Comparison of ENCODE assay signal across 9 mouse cellular contexts in genomic region chr11:101733596-101733995, GRCm38 (mm10). TPM values are rescaled to one million over a fixed set of nuclear protein-coding genes. Genes with fewer than 3 reads are reported as not detected.
A peak's percentile ranks its signal among the peaks of the same experiment; 100 is the strongest.
DNase-seq lines count a peak whose midpoint lies in the region; ATAC-seq and TF ChIP-seq lines count a peak whose summit lies in the region.
"Had no signal": no experiment of that assay in that cellular context is flagged by ENCODE, and none has a peak within 500 bp of the region (broad histone marks: within the 10 kb centered on the region; RNA-seq: fewer than 3 reads in every experiment).

No protein-coding gene starts in this region.

- H3K4me3 ChIP-seq in layer of hippocampus, adult 2 months, result peak overlapping the region; percentile 88
- peak overlapping the region; percentile 82 for H3K4me3 ChIP-seq in brown adipose tissue, adult 24 weeks (ENCODE audit: insufficient read depth, low read depth, low read length)
- peak overlapping the region; percentile 50 for H3K4me3 ChIP-seq in hindbrain, embryonic 16.5 days (ENCODE audit: low read length)
- H3K4me3 ChIP-seq in myocyte, result peak overlapping the region; percentile 74
- H3K4me3 ChIP-seq in thymus, adult 2 months (ENCODE audit: control insufficient read depth, insufficient read depth, low read length), result no peak overlapping the region

- TF ChIP-seq CTCF in layer of hippocampus, adult 2 months (conservative IDR thresholded peaks at IDR 0.05), result no peak
- TF ChIP-seq CTCF in thymus, adult 2 months (IDR thresholded peaks at IDR 0.05; ENCODE audit: borderline replicate concordance, control insufficient read depth, extremely low read depth, insufficient read depth, low read length, poor library complexity), result no peak

- H3K27ac ChIP-seq in layer of hippocampus, adult 2 months, result no peak overlapping the region
- no peak overlapping the region for H3K27ac ChIP-seq in brown adipose tissue, adult 24 weeks (replicated peaks; ENCODE audit: low read depth, low read length)
- no peak overlapping the region for H3K27ac ChIP-seq in hindbrain, embryonic 16.5 days (ENCODE audit: low read depth, low read length)
- no peak overlapping the region for H3K27ac ChIP-seq in thymus, adult 2 months (ENCODE audit: control insufficient read depth, insufficient read depth, low read length)

- H3K79me2 ChIP-seq in myocyte (ENCODE audit: control insufficient read depth, insufficient read depth), result peaks cover 16% of the 10 kb centered on the region

- peak overlapping the region; percentile 11 for H3ac ChIP-seq in myocyte (ENCODE audit: control insufficient read depth, insufficient read length)

- no peaks in the 10 kb centered on the region for H3K9me3 ChIP-seq in hindbrain, embryonic 16.5 days (ENCODE audit: control insufficient read depth, low read length)

- H3K9ac ChIP-seq in hindbrain, embryonic 16.5 days (ENCODE audit: low read depth, low read length), result peak overlapping the region; percentile 60

- ATAC-seq in hindbrain, embryonic 16.5 days, result no peak

- peaks cover 20% of the 10 kb centered on the region for H3K36me3 ChIP-seq in hindbrain, embryonic 16.5 days (ENCODE audit: control insufficient read depth, insufficient read depth, low read length)
- peaks cover 27% of the 10 kb centered on the region for H3K36me3 ChIP-seq in myocyte (ENCODE audit: control insufficient read depth, insufficient read depth)
- H3K36me3 ChIP-seq in thymus, adult 2 months (ENCODE audit: control insufficient read depth, insufficient read depth, low read length), result peaks cover 30% of the 10 kb centered on the region

- H3K4me1 ChIP-seq in brown adipose tissue, adult 24 weeks (ENCODE audit: control insufficient read depth, insufficient read depth, insufficient read length, low read length), result no peaks in the 10 kb centered on the region
- peaks cover 6% of the 10 kb centered on the region for H3K4me1 ChIP-seq in hindbrain, embryonic 16.5 days (ENCODE audit: control insufficient read depth, insufficient read depth, low read depth, low read length)
- H3K4me1 ChIP-seq in thymus, adult 2 months (replicated peaks; ENCODE audit: control insufficient read depth, insufficient read depth, low read length), result peaks cover 4% of the 10 kb centered on the region; the same call in 1 of the 2 replicates

- no peak for TF ChIP-seq POLR2A in myocyte (IDR thresholded peaks at IDR 0.05; ENCODE audit: insufficient read length, low read depth)
- no peak for TF ChIP-seq POLR2A in thymus, adult 2 months (IDR thresholded peaks at IDR 0.05; ENCODE audit: control insufficient read depth, extremely low read depth, insufficient read depth, low read length, poor library complexity)

- WGBS in hindbrain, embryonic 16.5 days, result 41% methylated on average over 9 of the region's 9 CpGs
- WGBS in thymus, adult 2 months, result 32% methylated on average over 9 of the region's 9 CpGs

- H3K27me3 ChIP-seq in hindbrain, embryonic 16.5 days (replicated peaks; ENCODE audit: control insufficient read depth, insufficient read depth, low read length), result no peaks in the 10 kb centered on the region
- H3K27me3 ChIP-seq in myocyte (ENCODE audit: control insufficient read depth, insufficient read depth, insufficient read length), result no peaks in the 10 kb centered on the region
- no peaks in the 10 kb centered on the region for H3K27me3 ChIP-seq in thymus, adult 2 months (ENCODE audit: control insufficient read depth, insufficient read depth, low read length)

- DNase-seq in layer of hippocampus, adult 2 months (ENCODE audit: low spot score in 2 of 2), result no peak
- DNase-seq in layer of hippocampus, postnatal 10 days (ENCODE audit: low spot score in 2 of 2), result no peak
- DNase-seq in thymus, adult 2 months, result no peak
- no peak for DNase-seq in gastrocnemius, postnatal 4 days (ENCODE audit: low spot score in 2 of 2)
- DNase-seq in thymus, postnatal 36 days, result no peak
- DNase-seq: layer of hippocampus, adult 9-11 months had no signal

- H3K4me2 ChIP-seq in hindbrain, embryonic 16.5 days (ENCODE audit: low read length), result peak overlapping the region; percentile 86
- peak overlapping the region; percentile 90 for H3K4me2 ChIP-seq in myocyte (ENCODE audit: low read depth)

TF ChIP-seq in myocyte, 11 proteins besides CTCF, POLR2A, EP300 and RAD21:
- TF ChIP-seq E2F4 (IDR thresholded peaks at IDR 0.05; ENCODE audit: insufficient read depth), result no peak
- no peak for TF ChIP-seq MAX (IDR thresholded peaks at IDR 0.05; ENCODE audit: low read depth)
- no peak for TF ChIP-seq SRF (IDR thresholded peaks at IDR 0.05; ENCODE audit: control insufficient read depth, insufficient read length, low read depth)
- TF ChIP-seq TCF12 (IDR thresholded peaks at IDR 0.05; ENCODE audit: insufficient read depth, poor library complexity, severe bottlenecking), result no peak
- TF ChIP-seq MYOG (IDR thresholded peaks at IDR 0.05; ENCODE audit: control insufficient read depth in 1 of 3, insufficient read depth in 1 of 3, insufficient read length in 2 of 3, low read depth in 2 of 3), result no peak
- no peak for TF ChIP-seq MYOD1 (IDR thresholded peaks at IDR 0.05; ENCODE audit: control insufficient read depth in 1 of 3, insufficient read length in 2 of 3, low read depth in 2 of 3)
- no peak for TF ChIP-seq TCF3 (IDR thresholded peaks at IDR 0.05; ENCODE audit: insufficient read length, low read depth)
- no peak for TF ChIP-seq CEBPB (IDR thresholded peaks at IDR 0.05; ENCODE audit: insufficient read depth, poor library complexity, severe bottlenecking)
- no peak for TF ChIP-seq REST (IDR thresholded peaks at IDR 0.05; ENCODE audit: insufficient read depth, insufficient read length)
- TF ChIP-seq USF1 (IDR thresholded peaks at IDR 0.05; ENCODE audit: low read depth), result no peak
- no peak for TF ChIP-seq POLR2AphosphoS2 (IDR thresholded peaks at IDR 0.05; ENCODE audit: insufficient read length, low read depth)

RNA-seq across cellular contexts. Expression of gene Dhx8, which starts 0.9 kb away (rescaled TPM):
- 10 to 100 TPM; 33.2 to 38.4 TPM for total RNA-seq in layer of hippocampus, adult 2 months (2021)
- 10 to 100 TPM; 31.3 to 32.3 TPM for total RNA-seq in layer of hippocampus, postnatal 10 days (2021)
- 6.5 and 11.0 TPM in 2 replicates for polyA plus RNA-seq in brown adipose tissue, adult 24 weeks (2012; ENCODE audit: insufficient read depth, insufficient read length, missing spikeins)
- polyA plus RNA-seq in hindbrain, embryonic 16.5 days (2015; fragmentation: Nextera tagmentation; extraction: Ambion mirVana), result 25.6 and 28.5 TPM in 2 replicates
- polyA plus RNA-seq in myocyte (2012; fragmentation: generic; extraction: Trizol), result 19.1 TPM
- polyA plus RNA-seq in thymus, adult 2 months (2012; rRNA removed), result 30.5 and 33.1 TPM in 2 replicates
- 10 to 100 TPM; 22.2 to 22.8 TPM for total RNA-seq in gastrocnemius, postnatal 4 days (2021)

RNA-seq across cellular contexts. Expression of gene Etv4, which starts 51.6 kb away (rescaled TPM):
- total RNA-seq in layer of hippocampus, adult 2 months (2021), result 10 to 100 TPM; 10.1 to 10.7 TPM
- 10 to 100 TPM; 25.8 to 29.3 TPM for total RNA-seq in layer of hippocampus, postnatal 10 days (2021)
- not detected in 2 replicates for polyA plus RNA-seq in brown adipose tissue, adult 24 weeks (2012; ENCODE audit: insufficient read depth, insufficient read length, missing spikeins)
- 21.7 and 21.8 TPM in 2 replicates for polyA plus RNA-seq in hindbrain, embryonic 16.5 days (2015; fragmentation: Nextera tagmentation; extraction: Ambion mirVana)
- 21.2 TPM for polyA plus RNA-seq in myocyte (2012; fragmentation: generic; extraction: Trizol)
- 1.5 and 1.9 TPM in 2 replicates for polyA plus RNA-seq in thymus, adult 2 months (2012; rRNA removed)
- total RNA-seq in gastrocnemius, postnatal 4 days (2021), result 10 to 100 TPM; 11.3 to 15.9 TPM
